Mouse (Mus musculus) ovary, adult 18-20 months (tissue): ENCODE data around the gene Olfr350.

Experiments used
- DNase-seq: peaks from one replicate; pipeline ENCODE4 v3.0.0; 2022; ENCODE audit warnings: low spot score, mixed read lengths

The Olfr350 gene

GRCm38 (mm10) chr2:36846010-36846409 is at the start of gene Olfr350:
Olfr350 (plus strand) TSS chr2:36846310.
- DNase-seq = no peak

- no peak for DNase-seq
Observed at GRCm38 (mm10) chr2:36816932-36817331, 29.2 kb upstream of the Olfr350 start, which contains the start of gene Olfr3. Olfr3 (minus strand) TSS chr2:36817032.

- no peak for DNase-seq
Observed at GRCm38 (mm10) chr2:36862560-36862959, 16.4 kb downstream of the Olfr350 start, which contains the start of gene Olfr351. Olfr351 (minus strand) TSS chr2:36862660.

- no peak for DNase-seq
Observed at GRCm38 (mm10) chr2:36868160-36868559, 22.1 kb downstream of the Olfr350 start, which contains the start of gene Olfr352. Olfr352 (plus strand) TSS chr2:36868460.

GRCm38 (mm10) chr2:36892836-36893235 is 46.7 kb downstream of the Olfr350 start, which contains the start of gene Olfr353:
Olfr353 (minus strand) TSS chr2:36892936.
- no peak for DNase-seq

GRCm38 (mm10) chr2:36897114-36897513 is 51.0 kb downstream of the Olfr350 start:
- DNase-seq = no peak
